Mouse (Mus musculus) liver, postnatal 0 days (tissue): Measurements from ENCODE around the gene Il11ra1. TPM values are rescaled to one million over a fixed set of nuclear protein-coding genes. Genes with fewer than 3 reads are reported as not detected.
A peak's percentile ranks its signal among the peaks of the same experiment; 100 is the strongest.
"Not testable (repeated sequence)": the region's sequence is repeated elsewhere in the genome, so short reads cannot be mapped to it uniquely, and the experiment has no call there.

Experiments used
- ATAC-seq: fragments of 200-750 bp; cut with Nextera tagmentation; 2 replicates; pipeline ENCODE4 v1.8.0; 2017; ENCODE audit warnings: mild to moderate bottlenecking, moderate library complexity
- DNase-seq: peaks from one replicate; pipeline ENCODE4 v3.0.0-alpha.2; 2016
- H3K27ac ChIP-seq: fragments of 300-500 bp; sonication (generic); 2 replicates; pipeline ENCODE4 v1.5.1; 2014; ENCODE audit warnings: antibody characterized with exemption, moderate library complexity, mild to moderate bottlenecking, low read depth
- H3K27me3 ChIP-seq: fragments of 300-500 bp; sonication (generic); 2 replicates; pipeline ENCODE4 v1.6.1; 2014; ENCODE audit warnings: low read length, control low read depth, mixed read lengths; ENCODE audit not compliant: insufficient read depth
- H3K36me3 ChIP-seq: fragments of 300-500 bp; sonication (generic); replicated peaks from 2 replicates; pipeline ENCODE4 v1.6.1; 2014; ENCODE audit warnings: mild to moderate bottlenecking, control low read depth, low read length, moderate library complexity, mixed read lengths; ENCODE audit not compliant: insufficient read depth
- H3K4me1 ChIP-seq: fragments of 300-500 bp; sonication (generic); 2 replicates; pipeline ENCODE4 v1.6.1; 2014; ENCODE audit warnings: antibody characterized with exemption, mild to moderate bottlenecking, control low read depth; ENCODE audit not compliant: insufficient read depth
- H3K4me2 ChIP-seq: fragments of 300-500 bp; sonication (generic); 2 replicates; pipeline ENCODE4 v1.6.1; 2014; ENCODE audit warnings: low read depth, mild to moderate bottlenecking, low read length, moderate library complexity, mixed read lengths
- H3K4me3 ChIP-seq: fragments of 300-500 bp; sonication (generic); 2 replicates; pipeline ENCODE4 v1.5.1; 2014; ENCODE audit warnings: low read depth, low read length
- H3K9ac ChIP-seq: fragments of 300-500 bp; sonication (generic); replicated peaks from 2 replicates; pipeline ENCODE4 v1.6.1; 2014; ENCODE audit warnings: mild to moderate bottlenecking, moderate library complexity
- H3K9me3 ChIP-seq: fragments of 300-500 bp; sonication (generic); 2 replicates; pipeline ENCODE4 v1.6.1; 2016; ENCODE audit warnings: mild to moderate bottlenecking, control low read depth, low read length, mixed read lengths
- CTCF ChIP-seq: sonication (generic); IDR thresholded peaks from 2 replicates; pipeline ENCODE4 v1.5.1; 2016; ENCODE audit warnings: antibody characterized with exemption, low read depth
- EP300 ChIP-seq: IDR thresholded peaks from 2 replicates; pipeline ENCODE4 v1.6.1; 2016; ENCODE audit warnings: antibody characterized with exemption, low read depth, mild to moderate bottlenecking
- WGBS: fragments of 180-500 bp; shearing (Covaris S2); extraction: QIAGEN DNeasy Blood & Tissue Kit; methylation state at CpG from one replicate; pipeline ENCODE4 v1.1.7; 2014; ENCODE audit not compliant: insufficient replicate concordance; 5-methylcytosine and 5-hydroxymethylcytosine counted together
- polyA plus RNA-seq: library from polyadenylated mRNA; unstranded; fragments of >200 nt; fragmentation: Nextera tagmentation; extraction: Ambion mirVana; gene quantifications from 2 replicates; pipeline ENCODE4 v1.2.1, GENCODE M21; 2015

Gene Il11ra1
- polyA plus RNA-seq, 1 experiment from 2014 or later: 28.5 TPM

GRCm38 (mm10) chr4:41759656-41760287 lies 60.0 kb downstream of the Il11ra1 start:
- ATAC-seq (no peak), DNase-seq (no peak)
- Histone ChIP-seq H3K9ac (peak overlapping the region; percentile 39; the same call in 1 of the 2 replicates), H3K4me2 (peak overlapping the region; percentile 70), H3K36me3 (peaks cover 12% of the 10 kb centered on the region), H3K9me3 (no peaks in the 10 kb centered on the region), H3K27me3 (no peaks in the 10 kb centered on the region), H3K4me1 (peaks cover 39% of the 10 kb centered on the region), H3K27ac (peak overlapping the region; percentile 98), H3K4me3 (no peak overlapping the region)
- TF ChIP-seq EP300: no peak
- no peak for TF ChIP-seq CTCF
- WGBS: 38% methylated on average over 6 of the region's 6 CpGs

- under 1% methylated on average over 15 of the region's 15 CpGs for WGBS
- Histone ChIP-seq H3K9ac (peak overlapping the region; percentile 39), H3K9me3 (no peaks in the 10 kb centered on the region), H3K27ac (peak overlapping the region; percentile 98), H3K4me2 (peak overlapping the region; percentile 70), H3K4me1 (peaks cover 35% of the 10 kb centered on the region), H3K4me3 (peak overlapping the region; percentile 36), H3K27me3 (no peaks in the 10 kb centered on the region), H3K36me3 (peaks cover 12% of the 10 kb centered on the region)
- peak; percentile 91 for ATAC-seq
- peak; percentile 92 for DNase-seq
- TF ChIP-seq CTCF (peak; percentile 51), EP300 (peak; percentile 83; the same call in 1 of the 2 replicates)
Observed at GRCm38 (mm10) chr4:41760288-41760721, 60.5 kb downstream of the Il11ra1 start.

DNA sequence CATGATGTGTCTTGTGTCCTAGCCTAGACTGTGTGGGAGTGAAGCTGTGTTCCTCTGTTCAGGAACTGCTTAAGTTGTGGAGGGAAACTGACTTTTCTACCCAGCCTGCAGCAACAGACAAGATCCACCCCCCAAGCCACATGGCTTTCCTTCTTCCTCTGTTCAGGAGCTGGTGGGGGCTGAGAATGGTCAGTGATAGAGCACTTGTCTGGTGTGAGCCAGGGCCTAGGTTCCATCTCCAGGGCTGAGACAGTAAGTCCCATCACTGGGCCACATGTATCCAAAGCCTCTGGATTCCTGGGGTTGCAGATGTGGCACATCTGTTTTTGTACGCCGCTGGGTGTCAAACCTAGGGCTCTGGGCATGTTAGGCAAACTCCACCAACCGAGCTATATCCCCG lies 61.1 kb downstream of the Il11ra1 start:
- Histone ChIP-seq H3K4me3 (peak overlapping the region; percentile 36), H3K4me2 (peak overlapping the region; percentile 70), H3K9me3 (no peaks in the 10 kb centered on the region), H3K27me3 (no peaks in the 10 kb centered on the region), H3K9ac (peak overlapping the region; percentile 39), H3K27ac (peak overlapping the region; percentile 98), H3K36me3 (peaks cover 12% of the 10 kb centered on the region), H3K4me1 (peaks cover 35% of the 10 kb centered on the region)
- 59% methylated on average over 4 of the region's 4 CpGs for WGBS
- ATAC-seq: no peak
- no peak for DNase-seq
- TF ChIP-seq EP300 (no peak), CTCF (no peak)

- TF ChIP-seq CTCF: no peak
- no peak for TF ChIP-seq EP300
- H3K4me3 ChIP-seq: no peak overlapping the region
- H3K4me1 ChIP-seq: peaks cover 30% of the 10 kb centered on the region
- no peak overlapping the region for H3K9ac ChIP-seq
- peaks cover 9% of the 10 kb centered on the region for H3K36me3 ChIP-seq
- no peak for DNase-seq
- H3K9me3 ChIP-seq: no peaks in the 10 kb centered on the region
- no peaks in the 10 kb centered on the region for H3K27me3 ChIP-seq
- no peak for ATAC-seq
- H3K27ac ChIP-seq: peak overlapping the region; percentile 98
- peak overlapping the region; percentile 70 for H3K4me2 ChIP-seq
Observed at GRCm38 (mm10) chr4:41761680-41762079, 61.9 kb downstream of the Il11ra1 start.

- ATAC-seq (no peak), DNase-seq (no peak)
- Histone ChIP-seq H3K4me1 (peaks cover 30% of the 10 kb centered on the region), H3K27me3 (no peaks in the 10 kb centered on the region), H3K9me3 (no peaks in the 10 kb centered on the region), H3K36me3 (peaks cover 6% of the 10 kb centered on the region), H3K4me2 (peak overlapping the region; percentile 70), H3K27ac (peak overlapping the region; percentile 98), H3K9ac (no peak overlapping the region), H3K4me3 (no peak overlapping the region)
- WGBS: 45% methylated on average over 8 of the region's 8 CpGs
- TF ChIP-seq EP300 (no peak), CTCF (no peak)
Observed at GRCm38 (mm10) chr4:41762099-41762687, 62.4 kb downstream of the Il11ra1 start.

DNA sequence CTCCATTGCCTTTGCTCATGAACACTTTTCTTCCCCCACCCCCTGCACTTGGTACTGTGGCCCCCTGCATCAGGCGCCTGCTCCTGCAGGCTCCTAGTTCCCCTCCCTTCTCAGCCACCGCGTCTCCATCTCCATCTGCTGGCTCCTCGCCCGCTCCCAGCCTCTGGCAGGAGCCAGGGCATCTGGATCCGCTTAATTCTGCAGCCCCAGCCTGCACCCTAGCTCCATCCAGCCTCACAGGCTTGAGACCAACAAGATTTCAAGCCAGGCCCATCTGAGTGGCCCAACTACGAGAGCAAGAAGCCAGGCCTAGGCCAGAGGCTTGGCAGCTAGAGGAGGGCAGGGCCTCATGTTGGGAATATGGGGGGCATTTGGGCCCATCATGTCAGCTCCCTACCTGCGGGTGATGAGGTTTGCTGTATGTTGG lies 62.9 kb downstream of the Il11ra1 start:
- H3K4me2 ChIP-seq: not testable (repeated sequence)

DNA sequence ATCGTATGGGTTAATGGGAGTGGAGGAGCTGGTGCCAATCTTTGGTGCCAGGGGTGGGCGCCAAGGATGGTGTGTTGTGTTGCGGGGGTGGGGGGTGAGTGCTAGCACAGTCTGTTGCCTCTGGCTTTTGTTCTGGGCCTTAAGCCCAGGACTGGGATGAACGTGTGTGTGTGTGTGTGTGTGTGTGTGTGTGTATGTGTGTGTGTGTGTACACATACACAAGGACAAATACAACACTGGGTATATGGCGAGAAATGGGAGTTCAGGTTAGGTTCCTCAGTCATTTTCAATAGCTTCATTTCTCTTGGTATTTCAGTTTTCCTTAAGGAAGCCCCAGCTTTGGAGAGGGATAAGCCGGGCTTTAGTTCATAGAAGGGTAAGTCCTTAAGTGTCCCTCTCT lies 63.4 kb downstream of the Il11ra1 start:
- not testable (repeated sequence) for H3K9ac ChIP-seq, H3K36me3 ChIP-seq, H3K27ac ChIP-seq, H3K4me2 ChIP-seq, ATAC-seq, H3K4me3 ChIP-seq, H3K9me3 ChIP-seq, DNase-seq, H3K27me3 ChIP-seq
- 70% methylated on average over 4 of the region's 6 CpGs for WGBS
- H3K4me1 ChIP-seq: peaks cover 30% of the 10 kb centered on the region

More for the DNA sequence above, 62.9 kb downstream of the Il11ra1 start:
- not testable (repeated sequence) for DNase-seq, H3K9me3 ChIP-seq, H3K4me3 ChIP-seq, ATAC-seq, H3K9ac ChIP-seq, H3K36me3 ChIP-seq, H3K27me3 ChIP-seq, H3K27ac ChIP-seq
- WGBS: 79% methylated on average over 8 of the region's 8 CpGs
- peaks cover 30% of the 10 kb centered on the region for H3K4me1 ChIP-seq

DNA sequence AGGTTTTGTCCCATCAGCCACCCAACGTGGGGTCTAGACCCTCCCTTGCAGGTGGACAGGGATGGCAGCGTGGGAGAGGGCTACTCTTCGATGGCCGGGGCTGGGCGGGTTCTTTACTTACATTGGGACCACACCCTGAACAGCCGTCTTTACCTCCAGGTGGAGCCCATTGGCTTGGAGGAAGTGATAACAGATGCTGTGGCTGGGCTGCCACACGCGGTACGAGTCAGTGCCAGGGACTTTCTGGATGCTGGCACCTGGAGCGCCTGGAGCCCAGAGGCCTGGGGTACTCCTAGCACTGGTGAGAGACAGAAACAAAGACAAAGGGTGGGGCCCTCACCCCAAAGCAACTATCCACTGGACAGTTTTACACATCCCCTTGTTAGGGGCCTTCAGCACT lies 67.5 kb downstream of the Il11ra1 start:
- WGBS: 59% methylated on average over 10 of the region's 10 CpGs
- H3K27me3 ChIP-seq, H3K36me3 ChIP-seq, H3K4me2 ChIP-seq, H3K27ac ChIP-seq, H3K9ac ChIP-seq, H3K4me1 ChIP-seq, ATAC-seq, H3K9me3 ChIP-seq, DNase-seq, H3K4me3 ChIP-seq: not testable (repeated sequence)

DNA sequence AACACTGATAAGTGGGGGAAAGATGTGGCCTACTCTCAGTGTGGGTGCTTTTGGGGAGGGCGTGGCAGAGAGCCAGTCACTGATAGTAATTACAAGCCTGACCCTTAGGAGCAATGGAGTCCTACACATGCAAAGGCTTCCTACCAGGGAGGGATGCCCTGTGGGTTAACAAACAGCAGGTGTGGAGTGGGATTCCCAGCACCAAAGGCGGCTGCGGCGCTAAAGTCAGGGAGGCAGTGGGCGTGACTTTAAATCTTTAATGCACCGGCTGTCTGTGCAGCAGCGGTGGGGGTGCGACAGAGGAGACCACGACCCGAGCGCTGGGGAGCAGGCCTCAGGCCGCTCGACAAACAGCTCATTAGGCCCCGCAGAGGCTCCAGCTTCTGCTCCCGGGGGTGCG lies 73.2 kb downstream of the Il11ra1 start:
- not testable (repeated sequence) for H3K27ac ChIP-seq, H3K9ac ChIP-seq, H3K4me3 ChIP-seq, H3K9me3 ChIP-seq, ATAC-seq, DNase-seq, H3K36me3 ChIP-seq, H3K4me1 ChIP-seq, H3K27me3 ChIP-seq
- peak overlapping the region; percentile 51 for H3K4me2 ChIP-seq
- 22% methylated on average over 5 of the region's 16 CpGs for WGBS
